Mouse (Mus musculus) embryonic facial prominence, embryonic 13.5 days (tissue): Measurements from ENCODE around the gene Skor1. TPM values are rescaled to one million over a fixed set of nuclear protein-coding genes. Genes with fewer than 3 reads are reported as not detected.

ENCODE experiments used
- ATAC-seq: fragments of 200-750 bp; cut with Nextera tagmentation; 2 replicates; pipeline ENCODE4 v1.8.0; 2017; ENCODE audit warnings: low read depth; ENCODE audit not compliant: insufficient number of reproducible peaks, insufficient read depth, low FRiP score, low TSS enrichment
- H3K27ac ChIP-seq: fragments of 300-500 bp; sonication (generic); 2 replicates; pipeline ENCODE4 v1.5.1; 2015; ENCODE audit warnings: moderate library complexity, mild to moderate bottlenecking, inconsistent platforms
- H3K27me3 ChIP-seq: fragments of 300-500 bp; sonication (generic); 2 replicates; pipeline ENCODE4 v1.6.1; 2015; ENCODE audit warnings: mild to moderate bottlenecking, inconsistent platforms
- H3K36me3 ChIP-seq: fragments of 300-500 bp; sonication (generic); 2 replicates; pipeline ENCODE4 v1.6.1; 2015; ENCODE audit warnings: mild to moderate bottlenecking, inconsistent platforms
- H3K4me1 ChIP-seq: fragments of 300-500 bp; sonication (generic); 2 replicates; pipeline ENCODE4 v1.6.1; 2015; ENCODE audit warnings: inconsistent platforms
- H3K4me2 ChIP-seq: fragments of 300-500 bp; sonication (generic); 2 replicates; pipeline ENCODE4 v1.6.1; 2015; ENCODE audit warnings: moderate library complexity, mild to moderate bottlenecking, inconsistent platforms
- H3K4me3 ChIP-seq: fragments of 300-500 bp; sonication (generic); 2 replicates; pipeline ENCODE4 v1.5.1; 2015; ENCODE audit warnings: mild to moderate bottlenecking, inconsistent platforms
- H3K9ac ChIP-seq: fragments of 300-500 bp; sonication (generic); 2 replicates; pipeline ENCODE4 v1.6.1; 2015; ENCODE audit warnings: mild to moderate bottlenecking, inconsistent platforms
- H3K9me3 ChIP-seq: fragments of 300-500 bp; sonication (generic); 2 replicates; pipeline ENCODE4 v1.6.1; 2016; ENCODE audit warnings: inconsistent platforms
- WGBS: fragments of 180-500 bp; shearing (Covaris S2); methylation state at CpG from one replicate; pipeline ENCODE4 v1.1.7; 2015; ENCODE audit warnings: mixed read lengths; 5-methylcytosine and 5-hydroxymethylcytosine counted together
- polyA plus RNA-seq: library from polyadenylated mRNA; unstranded; fragments of >200 nt; fragmentation: Nextera tagmentation; extraction: Ambion mirVana; gene quantifications from 2 replicates; pipeline ENCODE4 v1.2.1, GENCODE M21; 2015

Skor1 gene
- polyA plus RNA-seq, 1 experiment from 2014 or later: 0.58 TPM

- Histone ChIP-seq H3K4me3 (no peak overlapping the region), H3K4me1 (peaks cover 35% of the 10 kb centered on the region), H3K4me2 (no peak overlapping the region), H3K9ac (0 out of 2 replicates have a peak overlapping the region, but pooled peaks have one; percentile 37), H3K27me3 (0 out of 2 replicates have a peak, but pooled peaks cover 21% of the 10 kb centered on the region), H3K36me3 (0 out of 2 replicates have a peak, but pooled peaks cover 5% of the 10 kb centered on the region), H3K27ac (0 out of 2 replicates have a peak overlapping the region, but pooled peaks have one; percentile 3), H3K9me3 (no peaks in the 10 kb centered on the region)
- ATAC-seq: no peak
- WGBS: 42% methylated on average over 11 of the region's 11 CpGs
Observed at GRCm38 (mm10) chr9:63181337-63182178, 32.8 kb upstream of the Skor1 start.

- H3K36me3 ChIP-seq: 0 out of 2 replicates have a peak, but pooled peaks cover 5% of the 10 kb centered on the region
- 0 out of 2 replicates have a peak, but pooled peaks cover 3% of the 10 kb centered on the region for H3K27me3 ChIP-seq
- no peak overlapping the region for H3K4me2 ChIP-seq
- no peak overlapping the region for H3K27ac ChIP-seq
- no peak overlapping the region for H3K4me3 ChIP-seq
- peaks cover 29% of the 10 kb centered on the region for H3K4me1 ChIP-seq
- WGBS: 80% methylated on average over 8 of the region's 8 CpGs
- H3K9me3 ChIP-seq: no peaks in the 10 kb centered on the region
- no peak for ATAC-seq
- H3K9ac ChIP-seq: no peak overlapping the region
Observed at GRCm38 (mm10) chr9:63178296-63178695, 29.5 kb upstream of the Skor1 start.

- no peak overlapping the region for H3K4me3 ChIP-seq
- 76% methylated on average over 8 of the region's 8 CpGs for WGBS
- no peak overlapping the region for H3K9ac ChIP-seq
- no peak overlapping the region for H3K27ac ChIP-seq
- H3K4me1 ChIP-seq: 0 out of 2 replicates have a peak, but pooled peaks cover 5% of the 10 kb centered on the region
- no peaks in the 10 kb centered on the region for H3K27me3 ChIP-seq
- H3K36me3 ChIP-seq: peaks cover 1% of the 10 kb centered on the region; the same call in 1 of the 2 replicates
- no peak for ATAC-seq
- no peaks in the 10 kb centered on the region for H3K9me3 ChIP-seq
- no peak overlapping the region for H3K4me2 ChIP-seq
Observed at GRCm38 (mm10) chr9:63174001-63174721, 25.4 kb upstream of the Skor1 start.

- ATAC-seq: no peak
- 0 out of 2 replicates have a peak, but pooled peaks cover 5% of the 10 kb centered on the region for H3K4me1 ChIP-seq
- no peak overlapping the region for H3K27ac ChIP-seq
- no peak overlapping the region for H3K4me2 ChIP-seq
- H3K27me3 ChIP-seq: no peaks in the 10 kb centered on the region
- no peak overlapping the region for H3K9ac ChIP-seq
- 52% methylated on average over 2 of the region's 2 CpGs for WGBS
- H3K36me3 ChIP-seq: peaks cover 5% of the 10 kb centered on the region; the same call in 1 of the 2 replicates
- no peaks in the 10 kb centered on the region for H3K9me3 ChIP-seq
- no peak overlapping the region for H3K4me3 ChIP-seq
Observed at GRCm38 (mm10) chr9:63171951-63172350, 23.2 kb upstream of the Skor1 start.

- no peak overlapping the region for H3K4me2 ChIP-seq
- peaks cover 5% of the 10 kb centered on the region for H3K36me3 ChIP-seq
- H3K9ac ChIP-seq: no peak overlapping the region
- 91% methylated on average over 1 of the region's 1 CpGs for WGBS
- no peaks in the 10 kb centered on the region for H3K9me3 ChIP-seq
- no peak overlapping the region for H3K27ac ChIP-seq
- ATAC-seq: no peak
- 0 out of 2 replicates have a peak, but pooled peaks cover 2% of the 10 kb centered on the region for H3K4me1 ChIP-seq
- no peaks in the 10 kb centered on the region for H3K27me3 ChIP-seq
- no peak overlapping the region for H3K4me3 ChIP-seq
Observed at GRCm38 (mm10) chr9:63169127-63169526, 20.4 kb upstream of the Skor1 start.

GRCm38 (mm10) chr9:63165070-63165469, 16.3 kb upstream of the Skor1 start:
- H3K9me3 ChIP-seq: no peaks in the 10 kb centered on the region
- 20% methylated on average over 9 of the region's 9 CpGs for WGBS
- peaks cover 33% of the 10 kb centered on the region for H3K36me3 ChIP-seq
- H3K4me1 ChIP-seq: no peaks in the 10 kb centered on the region
- no peak overlapping the region for H3K27ac ChIP-seq
- ATAC-seq: no peak
- H3K4me3 ChIP-seq: no peak overlapping the region
- H3K9ac ChIP-seq: no peak overlapping the region
- no peak overlapping the region for H3K4me2 ChIP-seq
- no peaks in the 10 kb centered on the region for H3K27me3 ChIP-seq

GRCm38 (mm10) chr9:63163756-63164155, 15.0 kb upstream of the Skor1 start:
- Histone ChIP-seq H3K27me3 (peaks cover 4% of the 10 kb centered on the region; the same call in 1 of the 2 replicates), H3K4me1 (no peaks in the 10 kb centered on the region), H3K27ac (no peak overlapping the region), H3K4me2 (no peak overlapping the region), H3K9me3 (no peaks in the 10 kb centered on the region), H3K4me3 (no peak overlapping the region), H3K36me3 (peaks cover 28% of the 10 kb centered on the region), H3K9ac (no peak overlapping the region)
- no peak for ATAC-seq
- 81% methylated on average over 8 of the region's 8 CpGs for WGBS

GRCm38 (mm10) chr9:63151949-63152348, 3.2 kb upstream of the Skor1 start:
- Histone ChIP-seq H3K27ac (no peak overlapping the region), H3K36me3 (no peaks in the 10 kb centered on the region), H3K9me3 (no peaks in the 10 kb centered on the region; the same call in 1 of the 2 replicates), H3K9ac (no peak overlapping the region), H3K4me3 (no peak overlapping the region), H3K4me2 (no peak overlapping the region), H3K4me1 (peaks cover 28% of the 10 kb centered on the region), H3K27me3 (peaks cover 97% of the 10 kb centered on the region)
- 20% methylated on average over 14 of the region's 14 CpGs for WGBS
- no peak for ATAC-seq

- no peak for ATAC-seq
- no peaks in the 10 kb centered on the region; the same call in 1 of the 2 replicates for H3K9me3 ChIP-seq
- whole genome bisulfite sequencing: 2% methylated on average over 20 of the region's 20 CpGs
- H3K4me3 ChIP-seq: peak overlapping the region; percentile 10; the same call in 1 of the 2 replicates
- no peaks in the 10 kb centered on the region for H3K36me3 ChIP-seq
- peaks cover 97% of the 10 kb centered on the region for H3K27me3 ChIP-seq
- H3K27ac ChIP-seq: no peak overlapping the region
- peak overlapping the region; percentile 30; the same call in 1 of the 2 replicates for H3K4me2 ChIP-seq
- H3K4me1 ChIP-seq: peaks cover 35% of the 10 kb centered on the region
- no peak overlapping the region for H3K9ac ChIP-seq
Observed at GRCm38 (mm10) chr9:63151072-63151870, 2.5 kb upstream of the Skor1 start.

- H3K36me3 ChIP-seq: no peaks in the 10 kb centered on the region
- no peak for ATAC-seq
- H3K9ac ChIP-seq: no peak overlapping the region
- no peaks in the 10 kb centered on the region; the same call in 1 of the 2 replicates for H3K9me3 ChIP-seq
- WGBS: 1% methylated on average over 27 of the region's 27 CpGs
- peaks cover 45% of the 10 kb centered on the region for H3K4me1 ChIP-seq
- no peak overlapping the region for H3K4me2 ChIP-seq
- H3K27me3 ChIP-seq: peaks cover 99% of the 10 kb centered on the region
- no peak overlapping the region for H3K4me3 ChIP-seq
- H3K27ac ChIP-seq: no peak overlapping the region
Observed at GRCm38 (mm10) chr9:63150086-63150800, 1.5 kb upstream of the Skor1 start.
